Mouse (Mus musculus) embryonic stem cell, embryonic (primary cell): ENCODE measurements at regions not wholly inside any gene's neighbourhood (a gene's known extent, or its start where the extent isn't known, plus 50 kb on each side); places are given as distances from the start of the nearest gene placed in this dataset.

ENCODE experiments used
- CTCF ChIA-PET, 4 experiments: fragments of 300-600 bp in 2 of 4; fragments of 350-600 bp in 2 of 4; sonication (Branson Sonifier 250); formaldehyde crosslinking; loops; one replicate each; lab custom pipeline; 2022; ENCODE audit warnings: inconsistent platforms in 2 of 4; lab: Charles Lee
- POLR2A ChIA-PET, 4 experiments: fragments of 300-600 bp in 2 of 4; fragments of 350-600 bp in 2 of 4; sonication (Branson Sonifier 250); formaldehyde crosslinking; loops; one replicate each; lab custom pipeline; 2022; ENCODE audit warnings: antibody characterized with exemption in 4 of 4, inconsistent platforms in 1 of 4; lab: Charles Lee

DNA sequence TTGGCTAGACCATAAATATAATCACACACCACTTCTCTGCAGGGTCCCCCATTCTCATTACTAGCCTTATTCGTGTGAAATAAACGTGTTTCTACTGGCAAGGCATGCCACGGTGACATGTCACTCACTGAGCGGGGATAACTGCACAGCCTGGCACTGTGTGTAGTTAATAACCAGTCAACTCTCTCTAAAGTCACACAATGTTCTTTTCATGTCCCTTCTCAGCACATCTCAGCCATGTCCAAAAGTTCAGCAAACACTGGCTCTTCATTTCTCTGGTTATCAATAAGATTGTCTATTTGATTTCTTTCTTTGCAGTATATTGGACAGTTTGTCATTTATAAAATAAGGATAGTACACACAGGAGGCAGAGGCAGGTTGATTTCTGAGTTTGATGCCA is 66.9 kb upstream of the Ak4 start:
- CTCF ChIA-PET, result no interaction called here
- POLR2A ChIA-PET, result interaction anchor here in 2 of 4 experiments (0.6 to 2.8 kb wide), 2 partner anchors 9 to 295 kb away, joined by 3 to 6 read pairs; no protein-coding TSS in a partner anchor

GRCm38 (mm10) chr4:101351716-101352115 is 67.4 kb upstream of the Ak4 start:
- POLR2A ChIA-PET, result interaction anchor here in 1 of 4 experiments (2.8 kb wide), 1 partner anchor 10 kb away, joined by 6 read pairs; no protein-coding TSS in a partner anchor
- CTCF ChIA-PET, result no interaction called here

DNA sequence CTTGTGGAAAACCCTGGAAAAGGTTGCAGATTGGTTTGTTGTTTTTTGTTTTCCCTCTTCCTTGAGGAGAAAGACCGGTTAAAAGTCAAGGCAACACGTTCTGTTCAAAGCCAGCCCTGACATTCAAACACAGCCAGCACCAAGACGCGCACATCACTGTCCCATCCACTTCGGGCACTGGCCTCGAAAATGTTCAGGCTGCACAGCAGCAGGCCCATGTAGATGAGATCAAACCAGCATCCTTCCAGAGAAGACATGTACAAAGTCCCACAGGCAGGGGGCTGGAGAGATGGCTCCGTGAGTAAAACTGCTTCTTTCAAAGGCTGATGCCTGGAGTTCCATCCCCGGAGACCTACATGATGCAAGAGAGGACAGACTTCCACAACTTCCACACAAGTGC is 68.4 kb upstream of the Ak4 start:
- POLR2A ChIA-PET, result interaction anchor here in 3 of 4 experiments (0.6 to 2.8 kb wide), 8 partner anchors 9 to 661 kb away, joined by 3 to 7 read pairs (median 4); partner anchors contain the start of gene Jak1 (in 1 of the 3)
- CTCF ChIA-PET, result interaction anchor here in 2 of 4 experiments (0.6 to 2.1 kb wide), 8 partner anchors 10 to 321 kb away, joined by 3 to 38 read pairs (median 6); no protein-coding TSS in a partner anchor

DNA sequence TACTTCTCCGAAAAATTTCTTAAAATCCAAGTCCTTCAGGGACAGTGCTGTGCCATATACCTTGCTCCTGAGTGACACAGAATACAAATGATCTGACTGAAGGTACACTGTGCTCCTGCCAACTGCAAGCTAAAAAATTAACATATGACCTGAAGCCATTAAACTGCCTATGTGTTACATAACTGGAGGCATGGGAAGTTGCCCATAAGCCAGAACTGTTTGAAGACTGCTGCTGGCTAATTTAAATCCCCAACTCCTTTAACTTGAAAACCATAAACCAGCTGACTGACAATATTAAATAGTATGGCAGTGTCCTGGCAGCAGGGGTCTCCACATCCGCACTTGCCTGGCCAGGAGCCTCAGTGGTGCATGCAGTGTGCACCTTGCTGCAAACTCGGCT is 68.9 kb upstream of the Ak4 start:
- ChIA-PET CTCF (interaction anchor here (0.6 to 2.1 kb wide), 17 partner anchors 9 to 321 kb away, joined by 3 to 38 read pairs (median 6); no protein-coding TSS in a partner anchor), POLR2A (interaction anchor here in 3 of 4 experiments (0.5 to 2.8 kb wide), 15 partner anchors 9 to 121 kb away, joined by 3 to 15 read pairs (median 6); partner anchors contain the start of gene Jak1 (in 1 of the 3))

DNA sequence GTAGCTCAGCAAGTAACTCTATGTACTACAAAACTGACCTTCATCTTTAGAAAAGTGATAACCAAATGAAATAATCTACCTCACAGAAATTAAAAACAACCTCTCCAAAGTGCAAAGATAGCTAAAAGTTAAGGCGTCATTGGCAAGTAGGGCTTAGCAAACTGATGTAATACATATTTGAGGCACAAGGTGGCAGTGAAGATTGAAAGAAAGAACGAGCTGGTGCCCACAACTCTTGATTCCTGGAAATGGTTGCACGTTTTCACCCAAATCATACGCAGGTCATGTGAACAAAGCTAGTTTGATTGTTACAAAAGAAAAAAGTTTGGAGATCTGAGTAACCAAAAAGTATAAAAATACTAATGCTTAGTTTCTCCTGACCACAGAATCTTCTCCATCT is 69.7 kb upstream of the Ak4 start:
- POLR2A ChIA-PET, result interaction anchor here in 3 of 4 experiments (0.5 to 2.8 kb wide), 23 partner anchors 8 to 1775 kb away, joined by 3 to 15 read pairs (median 6); partner anchors contain the start of gene Jak1 (in 1 of the 3)
- CTCF ChIA-PET, result interaction anchor here (0.6 to 2.1 kb wide), 35 partner anchors 8 to 1142 kb away, joined by 3 to 38 read pairs (median 4); partner anchors contain the start of gene Leprot (in 1 of the 4)

- POLR2A ChIA-PET, result interaction anchor here in 1 of 4 experiments (0.7 to 0.9 kb wide), 2 partner anchors 10 to 19 kb away, joined by 3 read pairs; no protein-coding TSS in a partner anchor
- CTCF ChIA-PET, result interaction anchor here in 2 of 4 experiments (0.5 to 0.8 kb wide), 2 partner anchors 9 to 255 kb away, joined by 3 read pairs; no protein-coding TSS in a partner anchor
These were observed 71.8 kb upstream of the Ak4 start for GRCm38 (mm10) chr4:101347309-101347708.

- ChIA-PET POLR2A (interaction anchor here in 3 of 4 experiments (0.7 to 1.1 kb wide), 5 partner anchors 11 to 42 kb away, joined by 3 to 5 read pairs (median 3); no protein-coding TSS in a partner anchor), CTCF (interaction anchor here in 1 of 4 experiments (0.6 kb wide), 1 partner anchor 1436 kb away, joined by 3 read pairs; no protein-coding TSS in a partner anchor)
These were observed 76.9 kb upstream of the Ak4 start for GRCm38 (mm10) chr4:101342071-101342762.

- ChIA-PET CTCF (interaction anchor here in 2 of 4 experiments (1.1 to 2.3 kb wide), 2 partner anchors 9 to 21 kb away, joined by 3 to 9 read pairs; no protein-coding TSS in a partner anchor), POLR2A (interaction anchor here in 2 of 4 experiments (0.6 to 2.2 kb wide), 5 partner anchors 9 to 17 kb away, joined by 3 to 7 read pairs (median 4); no protein-coding TSS in a partner anchor)
These were observed 75.7 kb upstream of the Jak1 start for GRCm38 (mm10) chr4:101340741-101341140.

- ChIA-PET CTCF (interaction anchor here in 1 of 4 experiments (0.6 kb wide), 1 partner anchor 272 kb away, joined by 5 read pairs; no protein-coding TSS in a partner anchor), POLR2A (interaction anchor here in 3 of 4 experiments (0.6 to 2.0 kb wide), 7 partner anchors 9 to 1014 kb away, joined by 3 to 12 read pairs (median 5); no protein-coding TSS in a partner anchor)
These were observed 73.1 kb upstream of the Jak1 start for GRCm38 (mm10) chr4:101338211-101338610.

DNA sequence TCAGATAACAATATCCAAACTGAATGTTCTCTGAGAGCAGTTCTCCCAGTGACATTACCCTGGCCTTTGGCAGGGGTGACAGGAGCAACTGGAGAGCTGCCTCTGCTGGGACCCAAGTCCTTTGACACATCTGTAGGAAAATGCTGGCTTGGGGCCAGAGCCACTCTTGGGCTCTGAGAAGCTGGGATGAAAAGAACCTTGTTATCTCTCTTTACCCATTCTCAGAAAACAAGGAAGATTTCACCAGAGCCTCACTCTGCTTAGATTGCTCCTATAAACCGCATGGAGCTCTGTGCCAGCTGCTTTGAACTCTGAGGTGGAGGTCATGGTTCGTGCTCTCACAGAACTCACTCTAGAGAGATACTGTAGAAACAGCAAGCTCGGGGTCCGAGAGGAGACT is 71.7 kb upstream of the Jak1 start:
- POLR2A ChIA-PET, result interaction anchor here in 3 of 4 experiments (0.7 to 2.0 kb wide), 6 partner anchors 12 to 236 kb away, joined by 3 to 5 read pairs (median 4); no protein-coding TSS in a partner anchor

GRCm38 (mm10) chr4:101336371-101336770 is 71.3 kb upstream of the Jak1 start:
- CTCF ChIA-PET, result interaction anchor here in 1 of 4 experiments (0.8 kb wide), 1 partner anchor 31 kb away, joined by 3 read pairs; no protein-coding TSS in a partner anchor
- POLR2A ChIA-PET, result interaction anchor here in 2 of 4 experiments (0.5 to 0.7 kb wide), 4 partner anchors 18 to 236 kb away, joined by 3 to 4 read pairs (median 3); no protein-coding TSS in a partner anchor

More for the DNA sequence above, 71.7 kb upstream of the Jak1 start:
- CTCF ChIA-PET, result interaction anchor here in 2 of 4 experiments (0.8 to 1.0 kb wide), 2 partner anchors 12 to 30 kb away, joined by 3 read pairs; no protein-coding TSS in a partner anchor

DNA sequence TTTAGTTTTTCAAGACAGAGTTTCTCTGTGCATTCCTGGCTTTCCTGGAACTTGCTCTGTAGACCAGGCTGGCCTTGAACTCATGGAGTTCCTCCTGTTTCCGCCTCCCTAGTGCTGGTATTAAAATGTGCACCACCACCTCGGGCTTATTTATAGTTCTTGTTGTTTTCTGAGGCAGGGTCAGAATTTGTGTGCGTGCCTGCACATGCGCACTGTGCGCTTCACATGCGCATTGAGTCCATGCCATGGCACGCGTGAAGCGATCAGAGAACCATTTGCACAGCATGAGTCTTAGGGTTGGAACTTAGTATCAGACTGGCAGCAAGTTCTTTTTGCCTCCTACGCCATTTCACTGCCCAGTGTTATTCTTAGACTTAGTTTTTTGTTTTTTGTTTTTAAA is 68.8 kb upstream of the Jak1 start:
- POLR2A ChIA-PET, result interaction anchor here in 2 of 4 experiments (0.8 to 2.0 kb wide), 4 partner anchors 23 to 314 kb away, joined by 3 to 7 read pairs (median 4); partner anchors contain the start of gene Leprot (in 1 of the 2)
- CTCF ChIA-PET, result interaction anchor here in 1 of 4 experiments (0.6 to 0.8 kb wide), 2 partner anchors 124 to 287 kb away, joined by 3 to 5 read pairs; no protein-coding TSS in a partner anchor

DNA sequence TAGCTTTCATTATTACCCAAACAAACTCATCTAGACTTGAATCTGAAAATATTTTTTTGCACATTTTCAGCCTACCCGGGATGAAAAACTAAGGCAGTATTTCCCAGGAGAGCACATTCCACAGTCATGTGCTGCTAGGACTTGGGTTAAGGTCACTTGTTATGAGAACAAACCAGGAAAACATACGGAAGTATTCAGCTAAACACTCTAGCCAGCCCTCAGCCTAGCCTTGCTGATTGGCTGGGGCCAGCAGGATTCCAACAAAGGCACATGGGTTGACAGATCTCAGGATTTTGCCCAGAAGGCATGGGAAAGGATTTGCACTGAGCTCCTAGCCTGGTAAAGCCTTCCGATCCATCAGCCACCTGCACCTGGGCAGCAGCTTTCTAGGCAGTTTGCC is 68.0 kb upstream of the Jak1 start:
- CTCF ChIA-PET, result interaction anchor here in 2 of 4 experiments (0.8 to 1.3 kb wide), 2 partner anchors 17 to 125 kb away, joined by 3 to 5 read pairs; no protein-coding TSS in a partner anchor
- POLR2A ChIA-PET, result interaction anchor here in 2 of 4 experiments (0.8 to 1.9 kb wide), 4 partner anchors 10 to 314 kb away, joined by 3 to 7 read pairs (median 4); partner anchors contain the start of gene Leprot (in 1 of the 2)

- ChIA-PET CTCF (no interaction called here), POLR2A (interaction anchor here in 1 of 4 experiments (1.1 kb wide), 1 partner anchor 592 kb away, joined by 3 read pairs; no protein-coding TSS in a partner anchor)
These were observed 66.1 kb upstream of the Jak1 start for GRCm38 (mm10) chr4:101331231-101331630.

- CTCF ChIA-PET, result interaction anchor here in 2 of 4 experiments (0.5 to 1.5 kb wide), 8 partner anchors 9 to 328 kb away, joined by 3 to 10 read pairs (median 4); no protein-coding TSS in a partner anchor
- POLR2A ChIA-PET, result interaction anchor here in 3 of 4 experiments (0.6 to 3.4 kb wide), 15 partner anchors 9 to 670 kb away, joined by 3 to 12 read pairs (median 5); partner anchors contain the start of genes Jak1 (in 2 of the 3) and Leprot (in 1 of the 3)
These were observed 64.0 kb upstream of the Jak1 start for GRCm38 (mm10) chr4:101329060-101329459.

DNA sequence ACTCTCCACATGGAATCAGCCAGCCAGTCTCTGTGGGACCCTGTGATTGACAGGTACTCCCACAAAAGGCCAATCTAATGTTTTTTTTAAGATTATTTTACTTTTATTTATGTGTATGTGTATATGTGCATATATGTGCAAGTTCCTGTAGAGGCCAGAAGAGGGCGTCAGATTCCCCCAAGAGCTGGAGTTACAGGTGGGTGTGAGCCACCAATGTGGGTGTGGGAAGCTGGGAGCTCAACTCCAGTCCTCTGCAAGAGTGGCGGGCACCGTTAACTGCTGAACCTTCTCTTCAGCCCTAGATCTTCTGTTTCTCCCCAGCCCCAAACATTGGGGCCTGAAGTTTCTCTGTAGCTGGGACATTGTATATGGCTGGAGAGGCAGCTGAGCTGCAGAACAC is 61.0 kb upstream of the Jak1 start:
- CTCF ChIA-PET, result interaction anchor here (0.6 to 1.9 kb wide), 13 partner anchors 9 to 536 kb away, joined by 3 to 10 read pairs (median 3); partner anchors contain the start of gene Jak1 (in 1 of the 4)
- POLR2A ChIA-PET, result interaction anchor here in 3 of 4 experiments (0.6 to 0.9 kb wide), 4 partner anchors 30 to 167 kb away, joined by 3 to 4 read pairs (median 4); partner anchors contain the start of gene Jak1 (in 1 of the 3)

DNA sequence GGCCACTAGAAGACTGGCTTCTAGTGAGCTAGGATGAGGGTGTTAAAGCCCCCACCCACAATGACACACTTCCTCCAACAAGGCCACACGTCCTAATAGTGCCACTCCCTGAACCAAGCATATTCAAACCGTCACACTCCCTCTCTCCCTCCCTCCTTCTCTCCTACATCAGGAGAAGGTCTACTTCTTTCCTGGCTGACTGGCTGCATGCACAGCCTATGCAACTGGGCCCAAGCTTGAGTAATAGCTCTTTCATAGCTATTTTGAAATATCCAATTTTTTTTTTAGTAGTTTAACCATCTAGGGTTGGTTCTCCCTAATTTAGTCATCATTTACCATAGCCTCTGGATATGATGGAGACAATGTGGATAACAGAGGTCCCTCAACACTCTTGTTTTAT is 56.6 kb upstream of the Jak1 start:
- ChIA-PET CTCF (interaction anchor here in 2 of 4 experiments (0.7 to 1.2 kb wide), 3 partner anchors 28 to 69 kb away, joined by 3 read pairs; no protein-coding TSS in a partner anchor), POLR2A (no interaction called here)
